Mouse (Mus musculus): ENCODE data around the gene Atp10a. TPM values are rescaled to one million over a fixed set of nuclear protein-coding genes. Genes with fewer than 3 reads are reported as not detected.

The Atp10a gene
- total RNA-seq, 2 experiments from 2014 or later, result 1.5 to 1.8 TPM

GRCm38 (mm10) chr7:58870661-58871060 lies 214.7 kb downstream of the Atp10a start:
- no peak for DNase-seq
- intact Hi-C loops (cut with DNase I), result loop anchor here (5.0 to 10.0 kb wide), 2 partner anchors 103 to 286 kb away; no protein-coding TSS in a partner anchor

GRCm38 (mm10) chr7:58873676-58874075 lies 217.7 kb downstream of the Atp10a start:
- no peak for DNase-seq
- intact Hi-C loops (cut with DNase I), result loop anchor here (5.0 to 10.0 kb wide), 2 partner anchors 106 to 289 kb away; no protein-coding TSS in a partner anchor
